Mouse (Mus musculus): ENCODE data around the gene Gm38392. TPM values are rescaled to one million over a fixed set of nuclear protein-coding genes. Genes with fewer than 3 reads are reported as not detected.
A peak's percentile ranks its signal among the peaks of the same experiment; 100 is the strongest.

Gene Gm38392
- polyA plus RNA-seq, 1 experiment from 2014 or later = not detected

DNA sequence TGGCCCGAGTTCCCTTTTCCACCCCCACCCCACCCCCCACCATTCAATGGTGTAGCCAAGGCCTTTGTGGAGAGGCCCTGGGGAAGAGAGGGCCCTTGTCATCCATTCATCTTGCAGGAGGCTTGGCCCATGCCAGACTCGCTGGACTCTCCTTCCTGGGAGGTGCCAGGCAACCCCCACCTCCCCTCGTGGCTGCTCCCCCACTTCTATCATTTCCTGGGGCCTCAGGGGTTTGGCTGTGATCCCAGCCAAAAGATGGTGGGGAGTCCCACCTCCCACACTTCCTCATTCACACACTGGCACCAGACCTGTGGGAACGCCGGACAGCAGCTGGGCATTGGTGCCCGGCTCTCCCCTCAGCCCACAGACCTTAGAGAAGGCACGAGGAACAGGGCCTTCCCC is 54.7 kb downstream of the Gm38392 start:
- Histone ChIP-seq H3K4me2 (no peak overlapping the region), H3K9me3 (no peaks in the 10 kb centered on the region), H3K4me3 (no peak overlapping the region), H3K4me1 (replicated peaks) (peaks cover 80% of the 10 kb centered on the region), H3K36me3 (peaks cover 17% of the 10 kb centered on the region), H3K27me3 (no peaks in the 10 kb centered on the region), H3K27ac (replicated peaks) (peak overlapping the region; percentile 92), H3K9ac (no peak overlapping the region)
- WGBS = 24% methylated on average over 7 of the region's 7 CpGs
- ATAC-seq (ENCODE audit: low FRiP score, low read depth) = peak; percentile 80

DNA sequence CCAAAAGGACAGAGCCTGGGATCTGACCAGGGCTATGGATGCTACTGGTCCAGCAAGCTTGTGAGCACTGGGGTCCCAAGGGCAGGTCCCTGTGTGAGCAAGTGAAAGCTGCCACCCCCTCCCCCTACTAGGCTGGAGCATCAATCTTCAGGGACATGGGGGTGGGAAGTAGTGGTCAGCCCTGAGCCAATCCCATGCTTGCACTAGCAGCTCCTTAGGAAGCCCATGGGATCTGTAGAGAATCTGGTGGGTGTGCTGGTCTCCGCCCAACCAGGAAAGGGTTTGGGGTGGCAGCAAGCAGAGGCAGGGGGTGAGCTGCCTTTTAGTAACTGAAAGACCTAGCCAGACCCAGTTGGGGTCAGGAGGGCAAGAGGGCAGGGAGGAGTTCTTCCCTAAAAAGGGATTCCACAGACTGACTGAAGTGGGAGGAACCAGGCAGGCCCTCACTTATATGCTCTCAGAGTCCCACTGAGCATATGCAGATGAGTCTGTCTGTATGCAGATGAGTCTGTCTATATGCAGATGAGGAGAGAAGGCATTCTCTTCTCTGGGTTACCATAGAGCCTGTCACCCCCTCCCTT is 55.9 kb downstream of the Gm38392 start:
- H3K27me3 ChIP-seq = no peaks in the 10 kb centered on the region
- no peak overlapping the region for H3K9ac ChIP-seq
- peaks cover 79% of the 10 kb centered on the region for H3K4me1 ChIP-seq (replicated peaks)
- peak; percentile 74 for ATAC-seq (ENCODE audit: low FRiP score, low read depth)
- peak overlapping the region; percentile 92 for H3K27ac ChIP-seq (replicated peaks)
- 19% methylated on average over 1 of the region's 1 CpGs for WGBS
- no peaks in the 10 kb centered on the region for H3K9me3 ChIP-seq
- no peak overlapping the region for H3K4me3 ChIP-seq
- H3K36me3 ChIP-seq = peaks cover 20% of the 10 kb centered on the region
- H3K4me2 ChIP-seq = 0 out of 2 replicates have a peak overlapping the region, but pooled peaks have one; percentile 3

- 20% methylated on average over 17 of the region's 17 CpGs for WGBS
- Histone ChIP-seq H3K36me3 (peaks cover 20% of the 10 kb centered on the region), H3K27me3 (no peaks in the 10 kb centered on the region), H3K9me3 (no peaks in the 10 kb centered on the region), H3K4me3 (no peak overlapping the region), H3K27ac (replicated peaks) (peak overlapping the region; percentile 92), H3K4me2 (no peak overlapping the region), H3K4me1 (replicated peaks) (peaks cover 82% of the 10 kb centered on the region), H3K9ac (no peak overlapping the region)
- peak; percentile 1; the same call in 1 of the 2 replicates for ATAC-seq (ENCODE audit: low FRiP score, low read depth)
Measured at GRCm38 (mm10) chr3:88230262-88231047, 56.6 kb downstream of the Gm38392 start.

DNA sequence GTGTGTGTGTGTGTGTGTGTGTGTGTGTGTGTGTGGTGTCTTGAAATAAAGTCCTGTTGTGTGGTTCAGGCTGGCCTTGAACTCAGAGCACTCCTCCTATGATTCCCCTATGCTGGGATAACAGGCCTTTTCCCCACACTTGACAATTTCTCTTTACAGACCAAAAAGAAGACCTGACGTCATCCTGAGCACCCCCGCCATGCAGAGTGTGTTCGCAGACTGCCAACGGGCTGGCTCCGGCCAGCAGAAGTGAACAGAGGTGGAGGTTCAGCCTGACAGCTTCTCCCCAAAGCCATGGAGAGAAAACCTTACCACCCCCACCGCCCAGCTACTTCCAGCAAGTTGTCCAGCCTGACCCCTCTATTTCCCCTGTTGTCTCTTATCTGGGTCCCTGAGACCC is 57.5 kb downstream of the Gm38392 start:
- no peaks in the 10 kb centered on the region for H3K27me3 ChIP-seq
- H3K9ac ChIP-seq = no peak overlapping the region
- peak overlapping the region; percentile 92 for H3K27ac ChIP-seq (replicated peaks)
- H3K4me2 ChIP-seq = no peak overlapping the region
- peaks cover 91% of the 10 kb centered on the region for H3K4me1 ChIP-seq (replicated peaks)
- no peak for ATAC-seq (ENCODE audit: low FRiP score, low read depth)
- H3K4me3 ChIP-seq = no peak overlapping the region
- 44% methylated on average over 6 of the region's 6 CpGs for WGBS
- peaks cover 20% of the 10 kb centered on the region for H3K36me3 ChIP-seq
- no peaks in the 10 kb centered on the region for H3K9me3 ChIP-seq

DNA sequence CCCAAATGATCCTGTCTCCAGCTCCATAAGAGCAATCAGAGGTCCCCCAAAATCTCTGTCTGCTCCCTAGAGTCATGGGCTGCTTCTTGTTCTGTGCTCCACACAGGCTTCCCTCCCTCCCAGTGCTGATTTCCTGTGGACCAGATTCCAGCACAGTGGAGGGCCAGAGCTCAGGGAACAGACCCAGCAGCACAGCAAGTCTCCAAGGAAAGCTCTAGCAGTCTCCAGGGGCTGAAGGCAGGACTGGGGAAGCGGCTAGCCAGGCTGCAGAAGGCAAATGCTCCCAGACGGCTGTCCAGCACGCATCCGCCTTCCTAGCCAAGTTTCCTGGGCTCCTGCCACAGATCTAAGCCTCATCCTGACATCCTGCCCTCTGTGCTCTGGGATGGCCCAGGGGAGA is 58.1 kb downstream of the Gm38392 start:
- Histone ChIP-seq H3K4me2 (no peak overlapping the region), H3K4me1 (replicated peaks) (peaks cover 94% of the 10 kb centered on the region), H3K36me3 (peaks cover 27% of the 10 kb centered on the region), H3K9me3 (no peaks in the 10 kb centered on the region), H3K27me3 (no peaks in the 10 kb centered on the region), H3K4me3 (no peak overlapping the region), H3K27ac (replicated peaks) (peak overlapping the region; percentile 92), H3K9ac (0 out of 2 replicates have a peak overlapping the region, but pooled peaks have one; percentile 23)
- 33% methylated on average over 4 of the region's 4 CpGs for WGBS
- ATAC-seq (ENCODE audit: low FRiP score, low read depth) = no peak

DNA sequence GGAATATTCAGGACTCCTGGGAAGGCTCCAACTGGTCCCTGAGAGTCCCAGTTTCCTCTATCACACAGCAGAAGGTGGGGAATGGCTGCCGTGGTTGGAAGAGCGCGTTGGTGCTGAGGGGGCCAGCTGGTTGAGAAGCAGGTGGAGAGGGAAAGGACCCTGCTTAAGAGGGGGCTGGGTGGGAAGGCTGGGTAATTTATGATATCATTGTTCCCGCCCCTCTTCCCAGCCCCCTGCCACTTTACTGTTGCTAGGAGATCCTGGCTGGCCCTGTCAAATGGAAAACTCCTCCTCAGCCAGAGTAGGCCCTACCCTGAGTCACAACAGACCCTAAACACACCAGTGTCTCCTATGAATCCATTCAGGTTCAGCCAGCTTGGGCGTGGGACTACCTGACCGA is 59.0 kb downstream of the Gm38392 start:
- Histone ChIP-seq H3K36me3 (peaks cover 30% of the 10 kb centered on the region), H3K9me3 (no peaks in the 10 kb centered on the region), H3K4me1 (replicated peaks) (peaks cover 96% of the 10 kb centered on the region), H3K4me2 (no peak overlapping the region), H3K27me3 (no peaks in the 10 kb centered on the region), H3K9ac (0 out of 2 replicates have a peak overlapping the region, but pooled peaks have one; percentile 21), H3K27ac (replicated peaks) (peak overlapping the region; percentile 92), H3K4me3 (no peak overlapping the region)
- WGBS = 20% methylated on average over 6 of the region's 6 CpGs
- ATAC-seq (ENCODE audit: low FRiP score, low read depth) = 0 out of 2 replicates have a peak, but pooled peaks have one; percentile 2

- H3K27me3 ChIP-seq = no peaks in the 10 kb centered on the region
- H3K4me3 ChIP-seq = no peak overlapping the region
- H3K9ac ChIP-seq = no peak overlapping the region
- 24% methylated on average over 4 of the region's 4 CpGs for WGBS
- no peaks in the 10 kb centered on the region for H3K9me3 ChIP-seq
- H3K4me1 ChIP-seq (replicated peaks) = peaks cover 97% of the 10 kb centered on the region
- H3K4me2 ChIP-seq = no peak overlapping the region
- ATAC-seq (ENCODE audit: low FRiP score, low read depth) = no peak
- H3K27ac ChIP-seq (replicated peaks) = peak overlapping the region; percentile 92
- H3K36me3 ChIP-seq = peaks cover 30% of the 10 kb centered on the region
Measured at GRCm38 (mm10) chr3:88227260-88227659, 59.8 kb downstream of the Gm38392 start.

DNA sequence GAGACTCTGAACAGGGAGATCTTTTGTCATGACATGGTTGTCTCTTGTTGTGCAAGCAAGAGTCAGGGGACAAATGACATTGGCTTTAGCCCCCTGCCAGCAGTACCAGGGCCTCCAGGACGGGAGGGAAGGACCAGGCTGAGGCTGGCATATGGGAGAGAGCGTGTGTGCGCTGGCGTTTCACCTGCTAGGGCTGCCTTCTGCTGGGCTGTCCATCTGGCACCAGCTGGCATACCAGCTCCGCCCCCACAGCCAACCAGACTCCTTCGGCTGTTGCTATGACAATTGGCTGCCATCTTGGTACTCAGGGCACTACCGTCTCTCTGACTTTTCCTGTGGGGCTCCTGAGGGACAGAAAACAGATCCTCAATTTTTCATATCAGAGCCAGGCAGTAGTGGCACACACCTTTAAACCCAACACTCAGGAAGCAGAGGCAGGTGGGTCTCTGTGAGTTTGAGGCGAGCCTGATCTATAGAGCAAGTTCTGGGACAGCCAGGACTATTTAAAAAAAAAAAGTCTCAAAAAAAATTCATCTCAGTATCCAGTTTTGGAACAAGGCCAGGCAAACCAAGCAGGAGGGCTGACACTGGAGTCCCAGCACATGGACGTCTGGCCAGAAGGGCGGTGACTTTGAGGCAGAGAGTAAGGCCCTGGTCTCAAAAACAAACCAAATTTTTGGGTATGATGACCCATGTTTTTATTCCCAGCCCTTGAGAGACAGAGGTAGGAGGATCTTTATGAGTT is 60.7 kb downstream of the Gm38392 start:
- no peaks in the 10 kb centered on the region for H3K27me3 ChIP-seq
- H3K36me3 ChIP-seq = peaks cover 30% of the 10 kb centered on the region
- H3K4me2 ChIP-seq = no peak overlapping the region
- H3K9me3 ChIP-seq = no peaks in the 10 kb centered on the region
- H3K27ac ChIP-seq (replicated peaks) = peak overlapping the region; percentile 92
- 0 out of 2 replicates have a peak, but pooled peaks have one; percentile 8 for ATAC-seq (ENCODE audit: low FRiP score, low read depth)
- peaks cover 95% of the 10 kb centered on the region for H3K4me1 ChIP-seq (replicated peaks)
- 33% methylated on average over 10 of the region's 10 CpGs for WGBS
- H3K4me3 ChIP-seq = no peak overlapping the region
- no peak overlapping the region; the same call in 1 of the 2 replicates for H3K9ac ChIP-seq

DNA sequence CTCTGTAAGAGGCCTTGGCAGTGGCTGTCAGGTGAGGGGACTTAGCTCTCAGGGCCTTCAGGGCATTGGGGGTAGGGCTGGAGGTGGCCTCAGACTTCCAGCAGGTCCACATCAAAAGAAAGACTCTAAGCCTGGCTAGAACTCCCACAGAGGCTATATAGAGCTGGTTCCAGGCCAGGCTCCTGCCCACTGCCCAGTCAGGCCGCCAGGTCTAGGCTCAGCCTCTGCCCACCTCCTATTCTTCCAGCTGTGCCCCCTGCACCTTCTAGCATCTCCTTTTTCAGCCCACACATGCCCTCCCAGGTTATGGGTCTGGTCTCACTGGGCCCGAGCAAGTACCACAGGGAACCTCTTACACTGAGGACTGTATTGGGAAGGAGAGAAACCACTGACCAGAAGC is 62.1 kb downstream of the Gm38392 start:
- 0 out of 2 replicates have a peak overlapping the region, but pooled peaks have one; percentile 1 for H3K4me2 ChIP-seq
- H3K36me3 ChIP-seq = peaks cover 29% of the 10 kb centered on the region
- peak overlapping the region; percentile 92 for H3K27ac ChIP-seq (replicated peaks)
- H3K4me1 ChIP-seq (replicated peaks) = peaks cover 95% of the 10 kb centered on the region
- WGBS = 57% methylated on average over 2 of the region's 2 CpGs
- H3K4me3 ChIP-seq = no peak overlapping the region
- no peaks in the 10 kb centered on the region for H3K9me3 ChIP-seq
- no peak for ATAC-seq (ENCODE audit: low FRiP score, low read depth)
- no peaks in the 10 kb centered on the region for H3K27me3 ChIP-seq
- peak overlapping the region; percentile 20; the same call in 1 of the 2 replicates for H3K9ac ChIP-seq

GRCm38 (mm10) chr3:88222446-88222845 is 64.6 kb downstream of the Gm38392 start:
- H3K4me1 ChIP-seq (replicated peaks) = peaks cover 88% of the 10 kb centered on the region
- H3K4me3 ChIP-seq = no peak overlapping the region
- peak; percentile 14 for ATAC-seq (ENCODE audit: low FRiP score, low read depth)
- H3K9ac ChIP-seq = no peak overlapping the region
- H3K27me3 ChIP-seq = no peaks in the 10 kb centered on the region
- peak overlapping the region; percentile 92 for H3K27ac ChIP-seq (replicated peaks)
- WGBS = 33% methylated on average over 6 of the region's 6 CpGs
- no peaks in the 10 kb centered on the region for H3K9me3 ChIP-seq
- peaks cover 17% of the 10 kb centered on the region; the same call in 1 of the 2 replicates for H3K36me3 ChIP-seq
- peak overlapping the region; percentile 22 for H3K4me2 ChIP-seq

DNA sequence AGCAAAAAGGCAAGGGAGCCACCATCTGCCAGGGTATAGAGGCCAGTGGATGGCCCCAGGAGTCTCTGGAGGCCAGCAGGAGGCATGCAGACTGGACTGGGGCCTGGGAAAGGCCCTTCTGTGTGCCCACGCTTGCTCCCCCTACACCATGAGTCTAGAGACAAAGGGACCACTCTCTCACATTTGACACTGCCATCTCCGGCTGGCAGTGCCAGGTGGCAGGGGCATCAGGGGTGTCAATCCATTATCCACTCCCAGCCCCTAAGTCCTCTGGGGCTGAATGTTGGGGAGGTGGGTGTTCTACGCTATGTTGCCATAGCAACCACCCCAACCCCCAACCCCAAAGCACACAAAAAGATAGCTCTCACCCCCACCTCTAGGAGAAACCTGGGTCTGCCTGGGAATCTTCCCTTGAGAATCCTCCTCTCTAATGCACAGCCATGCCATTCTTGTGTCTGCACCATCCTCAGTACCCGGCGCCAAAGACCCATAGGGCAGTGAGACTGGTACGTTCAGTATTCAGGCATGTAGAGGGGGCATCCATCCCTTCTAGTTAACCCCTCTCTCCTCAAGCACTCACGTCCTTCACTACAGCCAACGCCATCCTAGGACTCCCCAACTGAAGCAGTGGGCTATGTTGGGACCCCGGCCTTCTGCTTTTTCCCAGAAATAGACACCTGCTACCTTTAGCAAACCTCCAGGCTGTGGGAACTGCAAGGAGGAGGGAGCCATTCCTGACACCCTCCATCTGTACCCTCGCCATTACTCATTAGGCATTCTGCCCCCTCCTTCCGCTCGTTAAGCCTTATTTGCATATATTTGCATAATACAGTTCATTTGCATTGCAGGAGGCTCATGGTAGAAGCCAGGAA is 65.3 kb downstream of the Gm38392 start:
- peak overlapping the region; percentile 91 for H3K4me2 ChIP-seq
- no peaks in the 10 kb centered on the region for H3K9me3 ChIP-seq
- peak overlapping the region; percentile 92 for H3K27ac ChIP-seq (replicated peaks)
- peak; percentile 76 for ATAC-seq (ENCODE audit: low FRiP score, low read depth)
- WGBS = 18% methylated on average over 12 of the region's 12 CpGs
- no peaks in the 10 kb centered on the region for H3K27me3 ChIP-seq
- no peak overlapping the region for H3K4me3 ChIP-seq
- peaks cover 87% of the 10 kb centered on the region for H3K4me1 ChIP-seq (replicated peaks)
- peaks cover 16% of the 10 kb centered on the region; the same call in 1 of the 2 replicates for H3K36me3 ChIP-seq
- peak overlapping the region; percentile 42 for H3K9ac ChIP-seq

Measured in hindbrain, embryonic 15.5 days (tissue).